Mouse (Mus musculus) gastrocnemius, adult 2 months (tissue): ENCODE measurements around the gene Tmem150b. TPM values are rescaled to one million over a fixed set of nuclear protein-coding genes. Genes with fewer than 3 reads are reported as not detected.

Experiments
- DNase-seq: peaks from one replicate; pipeline ENCODE4 v3.0.0; 2022
- H3K27ac ChIP-seq: fragments of 200-600 bp; 2 replicates; pipeline ENCODE4 v1.8.1; 2022; ENCODE audit warnings: mild to moderate bottlenecking
- H3K4me3 ChIP-seq: fragments of 200-600 bp; 2 replicates; pipeline ENCODE4 v1.8.1; 2022; ENCODE audit warnings: mild to moderate bottlenecking, moderate library complexity
- CTCF ChIP-seq: fragments of 200-600 bp; IDR thresholded peaks from 2 replicates; pipeline ENCODE4 v1.8.1; 2022; ENCODE audit warnings: antibody characterized with exemption, mild to moderate bottlenecking, moderate library complexity
- intact Hi-C: fragments of 180-260 bp; cut with DNase I; formaldehyde crosslinking; loops from one replicate; pipeline ENCODE4 v1.15.1; 2025
- total RNA-seq, 2 experiments: library from RNA; stranded (reverse); gene quantifications; 2 replicates each; pipeline ENCODE4 v1.2.3; 2021

The Tmem150b gene
- total RNA-seq, 2 experiments from 2014 or later: 0.22 TPM; not detected in 1

GRCm38 (mm10) chr7:4742482-4742819, 17.4 kb upstream of the Tmem150b start:
- DNase-seq: no peak
- no peak overlapping the region for H3K27ac ChIP-seq
- intact Hi-C loops: no loop called here
- no peak for TF ChIP-seq CTCF
- no peak overlapping the region for H3K4me3 ChIP-seq

DNA sequence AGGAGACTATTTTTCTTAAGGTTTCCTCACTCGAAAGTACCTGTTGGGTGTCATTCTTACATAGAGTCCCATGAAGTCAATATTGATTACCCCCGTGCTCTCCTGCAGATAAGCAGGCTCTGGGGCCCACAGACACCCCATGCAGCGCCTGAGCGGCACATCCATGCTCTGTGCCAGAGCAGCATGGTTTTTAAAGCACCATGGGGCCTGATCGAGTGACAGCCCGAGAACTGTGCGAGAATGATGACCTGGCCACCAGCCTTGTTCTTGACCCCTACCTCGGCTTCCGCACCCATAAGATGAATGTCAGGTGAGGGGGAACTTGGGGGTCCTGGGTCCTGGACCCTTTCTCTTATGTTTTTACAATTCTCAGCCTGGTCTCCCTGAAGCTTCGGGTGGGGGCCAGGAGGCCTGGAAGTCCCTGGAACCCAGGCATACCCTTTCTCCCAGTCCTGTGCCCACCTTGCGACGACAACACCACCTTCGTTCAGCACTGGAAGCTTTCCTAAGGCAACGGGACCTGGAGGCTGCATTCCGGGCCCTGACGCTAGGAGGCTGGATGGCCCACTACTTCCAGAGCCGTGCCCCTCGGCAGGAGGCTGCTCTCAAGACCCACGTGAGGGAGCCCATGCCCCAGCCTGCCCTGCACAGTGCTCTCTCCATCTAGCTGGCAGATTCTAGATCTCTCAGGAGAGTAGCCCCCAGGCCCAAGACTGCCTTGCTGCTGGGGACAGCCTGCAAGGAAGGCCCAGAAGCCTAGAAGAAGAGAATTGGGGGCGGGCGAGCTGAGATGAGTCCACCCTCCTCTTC, 16.8 kb upstream of the Tmem150b start:
- Histone ChIP-seq H3K27ac (peak overlapping the region; percentile 92), H3K4me3 (peak overlapping the region; percentile 94)
- DNase-seq: no peak
- intact Hi-C loops: no loop called here
- TF ChIP-seq CTCF: no peak

DNA sequence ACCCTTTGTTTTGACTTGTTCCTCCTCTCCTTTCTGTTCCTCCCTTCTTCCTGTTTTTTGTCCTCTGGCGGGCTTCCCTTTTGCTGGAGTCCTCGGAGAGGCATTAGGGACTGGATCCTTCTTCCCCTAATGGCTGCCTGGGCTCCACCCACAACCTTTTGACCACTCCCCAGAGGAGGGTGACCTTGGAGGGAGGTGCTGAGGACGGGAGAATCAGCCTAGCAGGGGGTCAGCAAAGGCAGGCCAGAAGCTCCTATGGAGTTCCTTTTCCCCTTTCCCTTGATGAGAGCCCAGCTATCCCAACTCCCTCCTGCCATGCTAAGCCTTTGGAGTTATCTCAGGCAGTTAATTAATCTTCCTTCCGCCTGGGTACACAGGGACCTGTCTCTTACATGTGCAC, 16.1 kb upstream of the Tmem150b start:
- intact Hi-C loops: no loop called here
- peak overlapping the region; percentile 94 for H3K4me3 ChIP-seq
- DNase-seq: peak; percentile 70
- peak overlapping the region; percentile 92 for H3K27ac ChIP-seq
- TF ChIP-seq CTCF: no peak

DNA sequence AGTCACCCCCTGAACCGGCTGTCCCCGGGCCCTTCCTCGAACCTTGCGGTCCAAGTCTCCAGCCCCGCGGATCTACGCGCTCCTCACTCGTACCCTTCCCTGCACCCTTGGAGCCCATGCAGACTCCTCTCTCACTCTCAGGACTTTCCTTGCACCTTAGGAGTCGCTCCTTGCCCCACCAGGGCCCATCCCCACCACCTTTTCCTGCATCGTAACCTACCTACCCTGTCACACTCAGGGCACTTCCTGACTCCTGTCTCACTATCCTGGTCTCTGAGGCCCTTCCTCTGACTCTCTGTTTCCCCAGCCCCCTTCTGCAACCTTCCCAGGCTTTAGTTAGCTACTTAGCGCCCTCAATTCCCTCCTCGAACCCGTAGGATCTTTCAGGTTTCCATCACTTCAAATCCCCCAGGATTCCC, 15.3 kb upstream of the Tmem150b start:
- no peak for TF ChIP-seq CTCF
- no peak for DNase-seq
- intact Hi-C loops: loop anchor here (1.0 kb wide), 1 partner anchor 49 kb away; the partner anchor contains the start of gene Tmem238
- H3K27ac ChIP-seq: peak overlapping the region; percentile 92
- peak overlapping the region; percentile 94 for H3K4me3 ChIP-seq

GRCm38 (mm10) chr7:4739544-4740275, 14.7 kb upstream of the Tmem150b start, which contains the start of gene Kmt5c:
Gene Kmt5c (plus strand): TSS chr7:4740115.
- intact Hi-C loops: loop anchor here (1.0 to 2.0 kb wide), 2 partner anchors 50 to 55 kb away; partner anchors contain the start of genes Hspbp1 and Tmem238
- peak within 1 kb of the TSS; percentile 94 for H3K4me3 ChIP-seq
- TF ChIP-seq CTCF: peak; percentile 37
- H3K27ac ChIP-seq: peak within 1 kb of the TSS; percentile 92
- peak; percentile 97 for DNase-seq

- intact Hi-C loops: loop anchor here (2.0 kb wide), 1 partner anchor 54 kb away; the partner anchor contains the start of gene Hspbp1
Observed at GRCm38 (mm10) chr7:4739041-4739543, 14.0 kb upstream of the Tmem150b start.

DNA sequence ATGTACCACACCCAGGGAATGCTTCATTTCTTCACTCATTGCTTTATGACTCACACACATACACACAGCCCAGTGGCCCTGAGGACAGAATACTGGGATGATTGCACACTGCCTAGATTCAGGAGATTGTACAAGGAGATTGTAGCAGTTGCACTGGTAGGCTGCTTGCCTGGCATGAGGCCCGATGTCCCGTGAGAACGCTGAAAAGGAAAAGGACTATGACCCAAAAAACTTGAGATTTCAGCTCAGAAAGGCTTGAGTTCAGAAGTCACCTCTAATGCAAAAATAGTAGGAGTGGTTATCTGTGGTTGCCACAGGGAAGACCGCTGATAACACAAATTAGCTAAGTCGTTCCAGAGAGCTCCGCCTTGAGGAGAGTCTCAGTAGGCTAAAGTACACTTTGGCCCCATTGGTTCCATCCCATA, 7.9 kb upstream of the Tmem150b start:
- no peak for TF ChIP-seq CTCF
- DNase-seq: no peak
- no peak overlapping the region for H3K4me3 ChIP-seq
- intact Hi-C loops: no loop called here
- no peak overlapping the region for H3K27ac ChIP-seq

More at GRCm38 (mm10) chr7:4739041-4739543, 14.0 kb upstream of the Tmem150b start:
- Histone ChIP-seq H3K4me3 (peak overlapping the region; percentile 79), H3K27ac (peak overlapping the region; percentile 90)
- TF ChIP-seq CTCF: no peak
- no peak for DNase-seq

DNA sequence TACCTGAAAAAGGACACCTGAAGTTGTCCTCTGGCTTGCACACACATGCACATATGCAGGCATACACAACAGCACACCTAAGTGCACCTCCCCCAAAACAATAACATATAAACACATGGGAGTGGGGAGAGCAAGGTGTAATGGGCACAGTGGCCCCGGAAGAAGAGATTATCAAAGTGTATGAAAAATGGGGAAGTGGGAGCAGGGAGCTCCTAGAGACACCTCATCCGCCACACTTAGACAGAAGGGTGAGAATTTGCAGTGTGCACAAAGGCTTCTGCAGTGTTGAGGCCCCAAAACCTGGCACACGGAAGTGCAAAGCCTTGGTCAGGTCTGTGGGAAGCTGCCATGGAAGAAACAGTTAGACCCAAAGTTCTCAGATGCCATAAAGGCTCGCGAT, 6.0 kb upstream of the Tmem150b start:
- no peak for DNase-seq
- intact Hi-C loops: no loop called here

GRCm38 (mm10) chr7:4724359-4724758, 690 bp downstream of the Tmem150b start:
- no peak for DNase-seq
- no peak for TF ChIP-seq CTCF
- Histone ChIP-seq H3K27ac (no peak overlapping the region), H3K4me3 (peak overlapping the region; percentile 61)
- intact Hi-C loops: no loop called here

More for the DNA sequence above, 6.0 kb upstream of the Tmem150b start:
- H3K27ac ChIP-seq: no peak overlapping the region
- TF ChIP-seq CTCF: no peak
- no peak overlapping the region for H3K4me3 ChIP-seq

DNA sequence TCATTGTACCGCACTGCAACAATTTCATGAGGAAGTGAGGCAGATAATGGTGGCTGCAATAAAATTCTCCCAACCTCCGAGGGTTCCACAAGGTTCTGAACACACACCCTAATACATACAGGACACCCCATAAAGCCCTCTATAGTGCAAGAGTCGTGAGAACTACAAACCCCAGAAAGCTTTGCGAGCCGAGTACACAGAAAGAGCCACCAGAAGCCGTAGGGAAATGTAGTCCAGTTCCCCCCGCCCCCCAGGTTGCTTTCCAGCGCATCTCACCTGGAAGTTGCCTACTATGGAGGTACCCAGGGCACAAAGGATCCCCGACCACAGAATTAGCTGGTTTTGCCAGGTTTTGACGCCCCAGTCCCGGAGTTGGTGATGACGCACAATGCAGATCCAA, 1.5 kb downstream of the Tmem150b start:
- H3K4me3 ChIP-seq: peak overlapping the region; percentile 61
- intact Hi-C loops: no loop called here
- DNase-seq: no peak
- 0 out of 2 replicates have a peak overlapping the region, but pooled peaks have one; percentile 16 for H3K27ac ChIP-seq
- no peak for TF ChIP-seq CTCF

DNA sequence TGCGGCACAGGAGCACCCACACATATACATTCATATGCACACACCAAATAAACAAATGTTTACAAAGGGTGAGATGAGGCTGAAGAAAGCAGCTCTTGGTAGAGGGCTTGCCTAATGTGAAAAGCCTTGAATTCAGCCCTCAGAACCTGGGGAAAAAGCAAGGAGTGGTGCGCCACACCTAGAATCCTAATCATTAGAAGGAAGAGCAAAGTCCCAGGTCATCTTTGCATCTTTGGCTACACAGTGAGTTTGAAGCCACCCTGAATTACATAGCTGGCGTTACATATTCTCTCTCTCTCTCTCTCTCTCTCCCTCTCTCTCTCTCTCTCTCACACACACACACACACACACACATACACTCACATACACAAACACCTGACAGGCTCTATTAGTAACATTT, 5.8 kb downstream of the Tmem150b start:
- DNase-seq: no peak
- H3K27ac ChIP-seq: no peak overlapping the region
- intact Hi-C loops: no loop called here
- TF ChIP-seq CTCF: no peak
- H3K4me3 ChIP-seq: no peak overlapping the region

DNA sequence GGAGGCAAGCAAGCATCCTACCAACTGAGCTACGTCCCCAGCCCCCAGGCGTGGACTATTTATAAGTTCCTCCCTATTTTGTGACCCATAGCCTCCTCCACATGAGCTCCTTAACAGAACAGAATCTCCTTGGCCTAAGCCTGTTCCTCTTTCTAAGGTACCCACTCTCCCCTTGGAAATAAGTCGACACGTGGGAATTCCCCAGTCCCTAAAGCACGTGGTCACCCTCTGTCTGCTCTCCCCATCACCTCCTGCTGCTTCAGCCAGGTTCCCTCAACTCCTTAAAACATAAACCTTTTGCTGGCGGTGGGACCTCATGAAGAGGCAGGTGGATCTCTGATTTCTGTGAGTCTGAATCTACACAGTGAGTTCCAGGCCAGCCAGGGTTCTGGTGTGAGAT, 8.1 kb downstream of the Tmem150b start:
- no peak overlapping the region for H3K4me3 ChIP-seq
- intact Hi-C loops: no loop called here
- TF ChIP-seq CTCF: no peak
- no peak for DNase-seq
- no peak overlapping the region for H3K27ac ChIP-seq

GRCm38 (mm10) chr7:4712594-4712993, 12.5 kb downstream of the Tmem150b start:
- DNase-seq: no peak
- H3K27ac ChIP-seq: no peak overlapping the region
- intact Hi-C loops: no loop called here
- TF ChIP-seq CTCF: no peak; the same call in 1 of the 2 replicates
- H3K4me3 ChIP-seq: no peak overlapping the region
